Mouse (Mus musculus) midbrain, embryonic 14.5 days (tissue): Measurements from ENCODE around the gene Ccdc122. TPM values are rescaled to one million over a fixed set of nuclear protein-coding genes. Genes with fewer than 3 reads are reported as not detected.

Experiments used
- ATAC-seq: fragments of 200-750 bp; cut with Nextera tagmentation; 2 replicates; pipeline ENCODE4 v1.8.0; 2017; ENCODE audit warnings: moderate number of reproducible peaks, moderate library complexity; ENCODE audit not compliant: low FRiP score, low TSS enrichment
- DNase-seq: peaks from one replicate; pipeline ENCODE4 v3.0.0-alpha.2; 2015
- H3K27ac ChIP-seq: fragments of 300-500 bp; sonication (generic); replicated peaks from 2 replicates; pipeline ENCODE4 v1.5.1; 2014; ENCODE audit warnings: mild to moderate bottlenecking, low read depth, low read length, moderate library complexity
- H3K27me3 ChIP-seq: fragments of 300-500 bp; sonication (generic); 2 replicates; pipeline ENCODE4 v1.6.1; 2014; ENCODE audit warnings: low read length, control low read depth, mixed read lengths; ENCODE audit not compliant: control insufficient read depth, insufficient read depth
- H3K36me3 ChIP-seq: fragments of 300-500 bp; sonication (generic); 2 replicates; pipeline ENCODE4 v1.6.1; 2014; ENCODE audit warnings: low read length, control low read depth; ENCODE audit not compliant: control insufficient read depth, insufficient read depth
- H3K4me1 ChIP-seq: fragments of 300-500 bp; sonication (generic); 2 replicates; pipeline ENCODE4 v1.6.1; 2014; ENCODE audit warnings: mild to moderate bottlenecking, antibody characterized with exemption, low read length, control low read depth; ENCODE audit not compliant: control insufficient read depth, insufficient read depth
- H3K4me2 ChIP-seq: fragments of 300-500 bp; sonication (generic); 2 replicates; pipeline ENCODE4 v1.6.1; 2014; ENCODE audit warnings: mild to moderate bottlenecking, low read length, moderate library complexity
- H3K4me3 ChIP-seq: fragments of 300-500 bp; sonication (generic); replicated peaks from 2 replicates; pipeline ENCODE4 v1.5.1; 2014; ENCODE audit warnings: low read depth, low read length
- H3K9ac ChIP-seq: fragments of 300-500 bp; sonication (generic); replicated peaks from 2 replicates; pipeline ENCODE4 v1.6.1; 2014; ENCODE audit warnings: mild to moderate bottlenecking, low read length, moderate library complexity
- H3K9me3 ChIP-seq: fragments of 300-500 bp; sonication (generic); 2 replicates; pipeline ENCODE4 v1.6.1; 2016; ENCODE audit warnings: low read length, control low read depth, mixed read lengths; ENCODE audit not compliant: control insufficient read depth
- WGBS: fragments of 180-500 bp; shearing (Covaris S2); extraction: QIAGEN DNeasy Blood & Tissue Kit; methylation state at CpG from one replicate; pipeline ENCODE4 v1.1.7; 2014; 5-methylcytosine and 5-hydroxymethylcytosine counted together
- polyA plus RNA-seq: library from polyadenylated mRNA; unstranded; fragments of >200 nt; fragmentation: Nextera tagmentation; extraction: Ambion mirVana; gene quantifications from 2 replicates; pipeline ENCODE4 v1.2.1, GENCODE M21; 2014

The Ccdc122 gene
- polyA plus RNA-seq, 1 experiment from 2014 or later: 0.54 TPM

DNA sequence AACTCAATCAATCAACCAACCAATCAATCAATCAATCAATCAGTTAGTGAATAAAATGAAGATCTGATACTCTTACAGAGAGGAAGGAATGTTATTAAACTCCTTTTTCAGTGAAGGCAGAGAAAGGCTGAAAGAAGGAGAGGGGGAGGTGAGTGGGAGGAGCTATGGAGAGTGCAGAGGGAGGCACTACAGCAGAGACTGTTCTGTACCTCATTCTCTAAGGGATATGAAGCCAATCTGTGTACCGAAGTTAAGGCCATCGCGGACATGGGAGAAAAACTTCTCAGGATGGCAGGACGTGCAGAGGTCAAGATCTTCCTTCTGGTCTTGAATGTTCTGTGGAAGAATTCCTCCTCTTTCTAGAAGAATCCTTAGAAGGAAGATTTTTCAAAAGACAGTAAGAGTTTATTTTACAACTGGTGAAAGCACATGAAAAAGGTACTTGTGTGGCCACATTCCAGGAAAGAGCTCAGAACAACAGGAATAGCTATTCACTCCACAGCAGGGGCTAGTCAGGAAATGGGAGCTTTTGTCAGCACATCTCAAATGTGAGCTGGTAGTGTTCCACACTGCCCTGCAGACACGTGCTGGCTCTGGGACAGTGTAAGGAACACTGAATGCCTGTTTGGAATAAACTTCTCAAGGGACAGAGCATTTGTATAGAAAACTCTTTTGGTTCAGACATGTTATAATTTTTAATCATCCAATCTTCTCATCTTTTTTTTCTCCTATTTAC is 7.1 kb upstream of the Ccdc122 start:
- WGBS: 64% methylated on average over 5 of the region's 5 CpGs
- Histone ChIP-seq H3K9me3 (no peaks in the 10 kb centered on the region), H3K4me1 (no peaks in the 10 kb centered on the region), H3K27ac (no peak overlapping the region), H3K9ac (no peak overlapping the region), H3K27me3 (no peaks in the 10 kb centered on the region), H3K4me2 (no peak overlapping the region), H3K4me3 (no peak overlapping the region), H3K36me3 (no peaks in the 10 kb centered on the region)
- DNase-seq: no peak
- no peak for ATAC-seq

DNA sequence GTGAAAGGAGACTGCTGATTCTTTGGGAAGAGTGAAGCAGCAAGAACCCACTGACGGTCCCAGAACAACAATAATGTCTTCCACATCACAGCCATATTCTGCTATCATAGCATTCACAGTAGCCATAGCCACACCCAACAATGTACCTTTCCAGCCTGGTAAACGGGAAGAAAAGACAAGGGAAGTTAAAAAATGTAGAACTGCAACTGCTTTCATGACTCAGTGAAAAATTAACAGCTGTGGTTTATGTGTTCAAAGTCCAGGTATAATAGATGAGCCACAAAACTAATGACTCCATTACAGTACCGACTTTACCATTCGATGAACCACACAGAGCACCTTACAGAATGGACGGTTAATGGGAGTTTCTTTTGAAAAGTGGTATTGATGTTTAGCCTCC is 5.8 kb upstream of the Ccdc122 start:
- no peak overlapping the region for H3K4me3 ChIP-seq
- no peak overlapping the region for H3K27ac ChIP-seq
- H3K4me2 ChIP-seq: no peak overlapping the region
- H3K36me3 ChIP-seq: no peaks in the 10 kb centered on the region
- H3K9me3 ChIP-seq: no peaks in the 10 kb centered on the region
- 87% methylated on average over 5 of the region's 5 CpGs for WGBS
- ATAC-seq: no peak
- no peak overlapping the region for H3K9ac ChIP-seq
- no peaks in the 10 kb centered on the region for H3K4me1 ChIP-seq
- no peak for DNase-seq
- H3K27me3 ChIP-seq: no peaks in the 10 kb centered on the region

DNA sequence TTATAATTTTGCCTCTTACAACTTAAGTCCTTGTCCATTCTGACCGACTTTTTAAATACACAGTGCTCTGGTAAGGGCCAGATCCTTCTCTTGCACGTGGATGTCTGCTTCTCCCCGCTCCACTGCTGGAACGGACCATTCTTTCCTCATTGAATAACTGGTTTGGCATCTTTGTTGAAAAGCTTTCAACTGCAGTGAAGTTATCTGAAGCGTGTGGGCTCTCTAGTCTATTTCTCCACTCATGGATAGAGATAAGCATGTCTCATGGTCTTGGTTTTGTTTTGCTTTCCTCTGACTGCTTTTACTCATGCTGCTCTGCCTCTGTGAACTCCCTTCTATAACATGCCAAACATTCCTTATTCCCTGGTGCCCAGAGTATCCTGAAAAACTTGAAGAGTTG is 4.1 kb upstream of the Ccdc122 start:
- H3K9me3 ChIP-seq: no peaks in the 10 kb centered on the region
- H3K4me2 ChIP-seq: no peak overlapping the region
- no peak overlapping the region for H3K4me3 ChIP-seq
- no peak for ATAC-seq
- H3K9ac ChIP-seq: no peak overlapping the region
- H3K36me3 ChIP-seq: no peaks in the 10 kb centered on the region
- no peak overlapping the region for H3K27ac ChIP-seq
- DNase-seq: no peak
- no peaks in the 10 kb centered on the region for H3K4me1 ChIP-seq
- WGBS: 68% methylated on average over 5 of the region's 5 CpGs
- no peaks in the 10 kb centered on the region; the same call in 1 of the 2 replicates for H3K27me3 ChIP-seq

DNA sequence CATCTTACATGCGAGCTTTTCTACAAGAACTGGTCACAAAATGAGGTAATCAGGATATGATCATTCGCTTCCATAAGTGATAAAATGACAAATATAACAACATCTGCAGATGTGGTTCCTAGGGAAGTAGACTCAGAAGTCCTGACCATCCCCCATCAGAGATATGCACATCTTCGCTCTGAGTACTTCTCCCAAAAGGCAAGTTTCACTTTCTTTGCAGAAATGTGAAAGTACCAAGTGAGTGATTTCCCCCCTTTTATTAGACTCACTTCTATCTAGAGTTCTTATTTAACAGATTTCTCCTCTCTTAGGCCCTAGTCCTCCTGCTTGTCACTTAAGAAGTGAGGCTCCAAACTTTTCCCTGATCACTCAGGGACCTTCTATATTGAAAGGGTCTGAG is 3.2 kb upstream of the Ccdc122 start:
- Histone ChIP-seq H3K36me3 (no peaks in the 10 kb centered on the region), H3K9me3 (no peaks in the 10 kb centered on the region), H3K4me2 (no peak overlapping the region), H3K4me1 (no peaks in the 10 kb centered on the region), H3K27me3 (no peaks in the 10 kb centered on the region; the same call in 1 of the 2 replicates), H3K4me3 (no peak overlapping the region), H3K9ac (no peak overlapping the region), H3K27ac (no peak overlapping the region)
- WGBS: 96% methylated on average over 3 of the region's 3 CpGs
- no peak for ATAC-seq
- DNase-seq: no peak

DNA sequence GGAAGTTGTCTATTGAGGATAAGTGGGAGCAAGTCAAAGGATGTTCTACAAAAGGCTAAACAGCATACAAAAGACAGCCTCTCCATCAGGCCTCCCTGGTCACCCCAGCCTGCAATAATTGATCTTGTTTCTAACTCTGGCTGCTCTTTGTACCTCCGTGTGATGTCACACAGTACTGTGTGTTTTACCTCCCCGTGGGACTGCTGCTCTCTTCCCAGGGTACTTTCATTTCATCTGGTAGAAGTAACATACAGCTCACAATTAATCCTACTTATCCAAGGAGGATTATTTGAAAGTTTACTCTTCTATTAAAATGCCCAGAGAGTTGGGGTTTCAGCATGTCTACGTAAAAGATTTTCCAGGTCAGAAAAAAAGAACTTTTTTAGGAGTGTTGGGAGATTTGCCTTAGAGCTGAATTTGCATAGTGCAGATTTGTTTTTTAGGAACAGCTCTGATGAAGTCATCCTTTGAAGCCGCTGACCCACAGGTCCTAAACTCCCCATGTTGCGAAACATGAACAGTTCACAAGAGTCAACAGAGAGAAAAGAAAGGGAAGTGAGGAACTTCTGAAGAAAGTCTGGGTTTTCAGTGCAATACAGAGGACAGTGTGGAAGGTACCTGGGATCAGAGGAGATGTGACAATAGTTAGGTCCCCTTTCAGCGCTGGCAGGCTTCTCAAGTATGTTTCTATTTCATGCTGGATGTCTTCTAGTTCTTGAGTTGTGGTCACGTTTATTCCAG is 2.2 kb upstream of the Ccdc122 start:
- no peak overlapping the region for H3K4me2 ChIP-seq
- no peak overlapping the region for H3K4me3 ChIP-seq
- H3K9me3 ChIP-seq: no peaks in the 10 kb centered on the region
- H3K9ac ChIP-seq: no peak overlapping the region
- H3K4me1 ChIP-seq: no peaks in the 10 kb centered on the region
- H3K27me3 ChIP-seq: no peaks in the 10 kb centered on the region; the same call in 1 of the 2 replicates
- H3K36me3 ChIP-seq: no peaks in the 10 kb centered on the region
- ATAC-seq (no peak), DNase-seq (no peak)
- H3K27ac ChIP-seq: no peak overlapping the region
- 62% methylated on average over 7 of the region's 7 CpGs for WGBS

DNA sequence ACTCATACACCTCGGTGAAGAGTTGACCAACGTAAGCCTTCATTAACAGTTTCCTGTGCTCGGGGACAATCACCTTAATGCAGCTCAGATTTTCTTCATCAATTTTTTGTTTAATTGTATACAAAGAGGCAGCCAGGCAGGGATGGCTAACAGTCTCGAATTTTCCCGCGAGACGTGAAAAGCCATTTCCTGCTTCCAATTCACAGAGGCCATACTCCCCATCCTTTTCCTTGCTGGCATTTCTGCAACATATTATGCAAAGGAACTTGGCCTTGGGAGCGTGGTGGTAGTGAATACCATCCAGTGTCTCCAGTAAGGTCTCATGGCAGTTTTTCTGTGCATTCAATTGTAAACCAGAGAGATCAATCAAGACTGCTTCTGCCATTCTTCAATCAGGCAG is 1.6 kb upstream of the Ccdc122 start:
- no peaks in the 10 kb centered on the region for H3K9me3 ChIP-seq
- no peaks in the 10 kb centered on the region for H3K4me1 ChIP-seq
- no peak overlapping the region for H3K4me2 ChIP-seq
- DNase-seq: no peak
- no peak for ATAC-seq
- no peak overlapping the region for H3K27ac ChIP-seq
- no peak overlapping the region for H3K4me3 ChIP-seq
- H3K27me3 ChIP-seq: no peaks in the 10 kb centered on the region; the same call in 1 of the 2 replicates
- H3K36me3 ChIP-seq: no peaks in the 10 kb centered on the region
- H3K9ac ChIP-seq: no peak overlapping the region
- WGBS: 90% methylated on average over 8 of the region's 8 CpGs

DNA sequence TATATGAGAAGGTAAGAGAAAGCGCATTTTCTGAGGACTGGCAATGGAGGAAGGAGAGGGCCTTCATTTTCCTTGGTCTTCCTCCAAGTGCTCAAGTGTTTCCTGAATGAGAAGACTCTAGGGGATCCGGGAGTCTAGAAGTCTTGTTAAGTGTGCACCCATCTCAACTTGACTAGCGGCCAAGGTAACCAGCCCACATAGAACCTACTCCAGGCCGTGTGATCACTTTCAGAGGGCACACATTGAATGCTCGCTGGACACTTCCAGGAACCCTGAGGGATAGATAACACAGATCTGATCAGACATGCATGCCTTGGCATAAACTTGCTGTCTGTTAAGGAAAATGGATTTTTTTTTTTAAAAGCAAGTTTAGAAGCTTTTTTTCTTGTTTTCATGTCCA is 758 bp downstream of the Ccdc122 start:
- ATAC-seq (no peak), DNase-seq (no peak)
- Histone ChIP-seq H3K4me3 (no peak overlapping the region), H3K9ac (no peak overlapping the region), H3K4me1 (no peaks in the 10 kb centered on the region), H3K27ac (no peak overlapping the region), H3K4me2 (no peak overlapping the region), H3K27me3 (no peaks in the 10 kb centered on the region; the same call in 1 of the 2 replicates), H3K9me3 (no peaks in the 10 kb centered on the region), H3K36me3 (no peaks in the 10 kb centered on the region)
- 90% methylated on average over 5 of the region's 5 CpGs for WGBS

DNA sequence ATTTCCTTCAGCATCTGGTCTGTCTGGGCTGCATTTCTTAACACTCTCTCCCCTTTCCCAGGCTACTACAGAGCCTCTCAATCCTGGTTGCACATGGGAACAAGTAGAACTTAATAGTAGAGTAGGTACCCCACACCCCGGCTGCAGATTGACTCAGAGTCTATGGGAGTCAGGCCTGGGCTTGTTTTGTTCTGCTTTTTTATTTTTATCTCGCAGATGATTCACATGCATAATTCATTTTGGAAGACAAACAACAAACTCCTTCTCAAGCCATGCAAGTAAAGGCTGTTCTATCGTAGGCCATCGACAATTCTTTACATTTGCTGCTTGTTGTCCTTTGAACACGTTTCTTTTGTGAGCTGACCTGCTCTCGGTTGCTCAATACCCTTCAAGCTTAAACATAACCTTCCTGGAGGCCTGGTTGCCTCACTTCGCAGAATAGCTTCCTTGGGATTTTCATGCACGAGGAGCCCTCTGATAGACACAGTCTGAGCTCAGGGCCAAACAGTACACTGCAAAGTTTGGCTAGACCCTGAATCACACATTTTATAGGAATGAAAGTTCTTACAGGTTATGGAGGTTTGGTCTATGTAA is 1.4 kb downstream of the Ccdc122 start:
- Histone ChIP-seq H3K4me1 (no peaks in the 10 kb centered on the region), H3K27me3 (no peaks in the 10 kb centered on the region; the same call in 1 of the 2 replicates), H3K4me2 (no peak overlapping the region), H3K4me3 (no peak overlapping the region), H3K9me3 (no peaks in the 10 kb centered on the region), H3K9ac (no peak overlapping the region), H3K36me3 (no peaks in the 10 kb centered on the region), H3K27ac (no peak overlapping the region)
- ATAC-seq: no peak
- 61% methylated on average over 8 of the region's 8 CpGs for WGBS
- no peak for DNase-seq
